Mouse (Mus musculus) T-helper 17 cell (primary cell): Measurements from ENCODE around the gene Plpp1.

ENCODE experiments used
- in situ Hi-C, 2 experiments: fragments of 300-600 bp; cut with MboI, MseI; formaldehyde crosslinking; loops; 1 replicate in 1 of 2; 2 replicates in 1 of 2; pipeline ENCODE4 v1.15.1; 2025; ENCODE audit warnings: high pct_unique_total_duplicates in 2 of 2

Gene Plpp1

GRCm38 (mm10) chr13:112800597-112801380 lies at the start of gene Plpp1:
Gene Plpp1 (plus strand): TSS chr13:112800792.
- in situ Hi-C loops = no loop called here

GRCm38 (mm10) chr13:112751454-112752308 lies 48.9 kb upstream of the Plpp1 start:
- in situ Hi-C loops = no loop called here

GRCm38 (mm10) chr13:112752309-112752975 lies 48.1 kb upstream of the Plpp1 start:
- in situ Hi-C loops = no loop called here

DNA sequence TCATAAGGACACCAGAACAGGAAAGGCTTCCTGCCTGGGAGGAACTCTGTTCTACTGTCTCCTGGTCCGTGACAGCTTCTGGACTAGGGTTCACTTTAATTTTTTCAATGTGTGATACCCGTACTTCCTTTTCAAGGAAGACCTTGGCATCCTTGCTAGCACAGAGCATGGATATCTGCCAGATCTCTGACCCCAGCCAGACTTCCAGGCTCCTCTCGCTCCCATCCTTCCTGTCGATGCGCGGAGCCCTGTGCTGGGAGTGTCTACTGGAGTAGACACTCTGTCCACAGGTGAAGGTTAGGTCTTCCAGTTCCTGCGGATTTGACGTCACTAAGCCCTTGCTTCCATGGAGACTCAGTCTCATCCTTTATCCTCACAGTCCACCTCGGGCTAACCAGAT lies 47.1 kb upstream of the Plpp1 start:
- in situ Hi-C loops = no loop called here

DNA sequence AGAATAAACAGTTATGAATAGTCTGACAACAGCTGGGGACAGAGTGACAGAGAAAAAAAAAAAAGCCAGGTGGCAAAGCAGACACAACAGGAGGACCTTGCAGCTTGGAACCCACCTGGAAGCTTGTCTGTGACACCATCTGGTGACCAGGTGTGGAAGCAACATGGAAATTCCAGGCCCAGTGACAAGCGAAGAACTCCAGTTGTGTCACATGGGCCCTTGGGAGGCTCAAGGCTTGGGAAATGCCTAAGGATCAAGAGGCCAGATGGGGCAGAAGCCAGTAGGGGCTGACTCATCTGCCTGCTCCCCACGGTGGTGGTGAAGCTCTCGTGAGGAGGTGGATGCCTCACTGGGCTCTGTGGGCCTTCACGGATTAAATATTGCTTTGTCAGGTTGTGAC lies 45.7 kb upstream of the Plpp1 start:
- in situ Hi-C loops = no loop called here

- in situ Hi-C loops = no loop called here
Measured at GRCm38 (mm10) chr13:112755507-112756010, 45.0 kb upstream of the Plpp1 start.

- in situ Hi-C loops = no loop called here
Measured at GRCm38 (mm10) chr13:112757395-112757794, 43.2 kb upstream of the Plpp1 start.

- in situ Hi-C loops = no loop called here
Measured at GRCm38 (mm10) chr13:112758546-112759090, 42.0 kb upstream of the Plpp1 start.

- in situ Hi-C loops = no loop called here
Measured at GRCm38 (mm10) chr13:112759364-112759763, 41.2 kb upstream of the Plpp1 start.

DNA sequence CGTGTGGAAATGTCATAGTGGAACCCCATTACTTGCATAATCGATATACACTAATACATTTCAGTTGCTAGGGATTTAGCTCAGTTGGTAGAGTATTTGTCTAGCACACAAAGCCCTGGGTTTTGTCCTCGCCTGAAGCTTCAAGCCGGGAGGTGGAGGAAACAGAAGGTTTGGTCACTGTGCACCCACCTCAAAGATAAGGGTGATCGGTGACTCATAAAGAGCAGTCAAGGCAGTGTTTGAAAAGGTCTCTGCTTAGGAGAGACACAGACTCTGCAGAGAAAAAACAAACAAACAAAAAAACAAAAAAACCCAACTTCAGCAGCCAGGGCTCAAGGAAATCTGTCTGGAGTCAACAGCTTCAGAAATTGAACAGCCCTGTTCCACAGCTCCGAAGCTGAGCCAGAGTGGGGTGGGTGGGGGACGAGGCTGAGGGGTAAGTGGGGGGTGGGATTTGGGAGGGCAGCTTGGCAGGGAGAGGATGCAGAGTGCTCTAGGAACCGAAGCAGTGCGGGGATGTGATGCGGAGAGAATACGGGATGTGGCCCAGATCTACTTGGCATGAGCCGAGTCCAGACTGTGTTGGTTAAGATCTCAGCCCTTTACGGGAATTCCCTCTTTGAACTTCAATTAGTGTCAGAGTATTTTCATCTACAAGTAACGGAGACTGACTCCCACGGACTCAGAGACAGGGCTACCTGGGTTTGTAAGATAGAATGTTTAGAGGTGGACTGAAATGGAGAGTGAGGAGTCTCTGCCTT lies 40.6 kb upstream of the Plpp1 start:
- in situ Hi-C loops = no loop called here

DNA sequence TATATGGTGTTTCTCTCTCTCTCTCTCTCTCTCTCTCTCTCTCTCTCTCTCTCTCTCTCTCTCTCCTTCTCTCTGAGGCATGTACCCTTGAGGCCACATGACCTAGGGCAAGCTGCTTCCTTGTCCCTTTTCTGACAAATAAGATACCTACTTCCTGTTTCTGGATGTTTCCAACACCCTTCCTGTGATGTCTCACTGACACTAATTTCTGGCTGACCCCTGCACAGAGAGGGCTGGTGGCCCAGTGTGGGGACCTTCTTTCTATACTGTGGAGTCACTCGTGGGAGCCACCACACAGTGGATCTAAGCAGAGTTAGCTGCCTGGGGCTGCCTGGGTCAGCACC lies 40.1 kb upstream of the Plpp1 start:
- in situ Hi-C loops = no loop called here

DNA sequence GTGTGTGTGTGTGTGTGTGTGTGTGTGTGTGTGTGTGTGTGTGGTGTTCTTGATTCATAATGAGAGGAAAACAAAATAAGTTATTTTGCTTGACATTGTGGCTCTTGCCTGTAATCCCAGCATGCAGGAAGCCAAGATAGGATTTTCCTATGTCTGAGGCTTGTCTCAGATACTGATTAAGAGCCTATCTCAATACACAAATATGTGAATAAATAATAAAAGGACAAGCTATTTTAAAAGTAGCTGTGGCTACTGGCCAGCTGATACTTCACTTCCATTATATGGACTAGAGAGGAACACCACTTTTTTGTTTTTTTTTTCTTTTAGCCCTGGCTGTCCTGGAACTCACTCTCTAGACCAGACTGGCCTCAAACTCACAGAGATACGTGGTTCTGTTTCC lies 38.8 kb upstream of the Plpp1 start:
- in situ Hi-C loops = no loop called here

- in situ Hi-C loops = no loop called here
Measured at GRCm38 (mm10) chr13:112762548-112762947, 38.0 kb upstream of the Plpp1 start.

GRCm38 (mm10) chr13:112763531-112764091 lies 37.0 kb upstream of the Plpp1 start:
- in situ Hi-C loops = no loop called here

- in situ Hi-C loops = no loop called here
Measured at GRCm38 (mm10) chr13:112764556-112764955, 36.0 kb upstream of the Plpp1 start.

- in situ Hi-C loops = no loop called here
Measured at GRCm38 (mm10) chr13:112765654-112766053, 34.9 kb upstream of the Plpp1 start.

GRCm38 (mm10) chr13:112770528-112771328 lies 29.9 kb upstream of the Plpp1 start:
- in situ Hi-C loops = no loop called here

GRCm38 (mm10) chr13:112771447-112772208 lies 29.0 kb upstream of the Plpp1 start:
- in situ Hi-C loops = no loop called here

DNA sequence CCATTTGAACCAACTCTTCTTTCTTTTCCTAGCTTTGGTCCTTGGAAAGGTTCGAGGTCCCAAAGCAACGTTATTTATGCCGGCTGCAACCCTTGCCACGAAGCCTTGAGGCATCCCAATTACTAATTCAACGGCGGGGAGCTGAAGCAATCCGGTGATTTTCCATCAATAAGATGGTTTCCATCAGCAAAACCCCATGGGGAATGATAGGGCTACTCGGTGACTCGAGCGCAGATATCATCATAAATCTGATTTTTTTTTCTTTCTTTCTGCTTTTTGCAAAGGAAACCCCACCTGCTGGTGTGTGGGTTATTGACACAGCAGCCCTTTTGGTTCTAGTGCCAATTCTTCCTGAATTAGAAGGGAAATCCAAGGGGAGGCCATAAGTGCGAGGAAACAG lies 28.3 kb upstream of the Plpp1 start:
- in situ Hi-C loops = no loop called here
